Mouse (Mus musculus): ENCODE measurements at regions not wholly inside any gene's neighbourhood (a gene's known extent, or its start where the extent isn't known, plus 50 kb on each side); places are given as distances from the start of the nearest gene placed in this dataset.

- no peak for DNase-seq
These were observed 170.7 kb downstream of the Plpp3 start for GRCm38 (mm10) chr4:105327711-105328471.

GRCm38 (mm10) chr4:105328776-105329175 is 171.6 kb downstream of the Plpp3 start:
- no peak for DNase-seq

GRCm38 (mm10) chr4:105332081-105332480 is 174.9 kb downstream of the Plpp3 start:
- no peak for DNase-seq

GRCm38 (mm10) chr4:105335872-105336271 is 178.7 kb downstream of the Plpp3 start:
- DNase-seq = no peak

GRCm38 (mm10) chr4:105336557-105336956 is 179.4 kb downstream of the Plpp3 start:
- no peak for DNase-seq

GRCm38 (mm10) chr4:105338131-105338530 is 181.0 kb downstream of the Plpp3 start:
- no peak for DNase-seq

GRCm38 (mm10) chr4:105338861-105339260 is 181.7 kb downstream of the Plpp3 start:
- no peak for DNase-seq

GRCm38 (mm10) chr4:105341274-105341673 is 184.1 kb downstream of the Plpp3 start:
- DNase-seq = no peak

- no peak for DNase-seq
These were observed 189.7 kb downstream of the Plpp3 start for GRCm38 (mm10) chr4:105346846-105347245.

- DNase-seq = no peak
These were observed 190.8 kb downstream of the Plpp3 start for GRCm38 (mm10) chr4:105347911-105348310.

- no peak for DNase-seq
These were observed 192.4 kb downstream of the Plpp3 start for GRCm38 (mm10) chr4:105349316-105350207.

- DNase-seq = no peak
These were observed 195.2 kb downstream of the Plpp3 start for GRCm38 (mm10) chr4:105352342-105352741.

- DNase-seq = no peak
These were observed 195.8 kb downstream of the Plpp3 start for GRCm38 (mm10) chr4:105352953-105353352.

- DNase-seq = no peak
These were observed 196.9 kb downstream of the Plpp3 start for GRCm38 (mm10) chr4:105354097-105354496.

GRCm38 (mm10) chr4:105356616-105357015 is 199.5 kb downstream of the Plpp3 start:
- no peak for DNase-seq

GRCm38 (mm10) chr4:105358725-105359124 is 201.6 kb downstream of the Plpp3 start:
- DNase-seq = no peak

- DNase-seq = no peak
These were observed 207.3 kb downstream of the Plpp3 start for GRCm38 (mm10) chr4:105364496-105364895.

GRCm38 (mm10) chr4:105365076-105365475 is 207.9 kb downstream of the Plpp3 start:
- no peak for DNase-seq

- DNase-seq = no peak
These were observed 219.4 kb downstream of the Plpp3 start for GRCm38 (mm10) chr4:105376591-105376990.

- DNase-seq = no peak
These were observed 220.5 kb downstream of the Plpp3 start for GRCm38 (mm10) chr4:105377469-105378187.

- no peak for DNase-seq
These were observed 227.7 kb downstream of the Plpp3 start for GRCm38 (mm10) chr4:105384826-105385225.

GRCm38 (mm10) chr4:105385481-105385880 is 228.3 kb downstream of the Plpp3 start:
- no peak for DNase-seq

GRCm38 (mm10) chr4:105390378-105390777 is 233.2 kb downstream of the Plpp3 start:
- no peak for DNase-seq

All from thymus, postnatal 36 days (tissue).